Mouse (Mus musculus) cerebellum, adult (tissue): ENCODE results near the gene Tmem59l.
"Not testable (repeated sequence)": the region's sequence is repeated elsewhere in the genome, so short reads cannot be mapped to it uniquely, and the experiment has no call there.

Experiments
- ATAC-seq: cut with Nextera tagmentation; 2 replicates; pipeline ENCODE4 v1.9.2; 2017; ENCODE audit warnings: mild to moderate bottlenecking, moderate library complexity, mixed read lengths; ENCODE audit not compliant: insufficient number of reproducible peaks, low FRiP score, low TSS enrichment

Tmem59l gene

GRCm38 (mm10) chr8:70486941-70487520, at the start of gene Tmem59l:
Gene Tmem59l, minus strand, starts transcription at chr8:70487358.
- ATAC-seq = peak; percentile 59; the same call in 1 of the 2 replicates

- no peak for ATAC-seq
These were observed 48.5 kb upstream of the Tmem59l start for GRCm38 (mm10) chr8:70535701-70536100.

GRCm38 (mm10) chr8:70535221-70535620, 48.1 kb upstream of the Tmem59l start:
- no peak for ATAC-seq

- no peak for ATAC-seq
These were observed 47.1 kb upstream of the Tmem59l start for GRCm38 (mm10) chr8:70534281-70534680.

GRCm38 (mm10) chr8:70530314-70530713, 43.2 kb upstream of the Tmem59l start:
- no peak for ATAC-seq

- ATAC-seq = no peak
These were observed 42.6 kb upstream of the Tmem59l start for GRCm38 (mm10) chr8:70529741-70530161.

- no peak for ATAC-seq
These were observed 42.1 kb upstream of the Tmem59l start for GRCm38 (mm10) chr8:70529299-70529698.

GRCm38 (mm10) chr8:70528182-70528797, 41.1 kb upstream of the Tmem59l start:
- ATAC-seq = no peak

GRCm38 (mm10) chr8:70527512-70528181, 40.5 kb upstream of the Tmem59l start, which contains the start of the genes Fkbp8 and Kxd1:
Gene Fkbp8, plus strand, starts transcription at chr8:70527724.
Gene Kxd1, minus strand, starts transcription at chr8:70527956.
- peak; percentile 85 for ATAC-seq

GRCm38 (mm10) chr8:70527111-70527511, 40.0 kb upstream of the Tmem59l start:
- no peak for ATAC-seq

GRCm38 (mm10) chr8:70522592-70523403, 35.6 kb upstream of the Tmem59l start:
- peak; percentile 84 for ATAC-seq

GRCm38 (mm10) chr8:70519606-70520005, 32.4 kb upstream of the Tmem59l start:
- no peak for ATAC-seq

- ATAC-seq = no peak
These were observed 31.9 kb upstream of the Tmem59l start for GRCm38 (mm10) chr8:70519043-70519442.

GRCm38 (mm10) chr8:70517940-70518643, 30.9 kb upstream of the Tmem59l start:
- no peak for ATAC-seq

GRCm38 (mm10) chr8:70513441-70513840, 26.3 kb upstream of the Tmem59l start:
- no peak for ATAC-seq

- ATAC-seq = no peak
These were observed 25.2 kb upstream of the Tmem59l start for GRCm38 (mm10) chr8:70512253-70512903.

- ATAC-seq = no peak
These were observed 24.6 kb upstream of the Tmem59l start for GRCm38 (mm10) chr8:70511770-70512169.

GRCm38 (mm10) chr8:70511174-70511573, 24.0 kb upstream of the Tmem59l start:
- not testable (repeated sequence) for ATAC-seq

GRCm38 (mm10) chr8:70510228-70510915, 23.2 kb upstream of the Tmem59l start, which contains the start of gene Uba52:
Gene Uba52, minus strand, starts transcription at chr8:70510801.
- peak; percentile 78 for ATAC-seq
